Mouse (Mus musculus): Measurements from ENCODE around the gene Trappc6a. TPM values are rescaled to one million over a fixed set of nuclear protein-coding genes. Genes with fewer than 3 reads are reported as not detected.

The Trappc6a gene
- total RNA-seq, 2 experiments from 2014 or later = 18.2 to 19.5 TPM

DNA sequence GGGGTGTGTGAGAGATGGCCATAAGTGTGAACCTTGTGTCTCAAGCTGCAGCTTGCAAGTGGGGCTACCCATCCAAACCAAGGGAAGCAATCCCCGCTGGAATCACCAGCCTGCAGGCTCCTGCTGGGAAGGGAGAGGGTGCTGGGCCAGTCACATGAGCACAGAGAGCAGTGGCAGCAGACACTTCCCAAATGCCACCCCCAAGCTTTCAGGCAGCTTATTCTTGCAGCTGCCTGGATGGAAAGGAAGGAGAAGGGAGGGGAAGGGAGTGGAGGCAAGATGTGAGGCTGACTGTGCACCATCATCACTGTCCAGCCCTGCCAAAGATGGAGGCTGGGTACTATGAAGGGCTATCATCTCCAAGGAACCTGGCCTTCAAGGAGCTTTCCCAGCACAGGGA, 46.0 kb downstream of the Trappc6a start:
- intact Hi-C loops (cut with DNase I) = no loop called here
- peak; percentile 68 to 72 for DNase-seq (ENCODE audit: low spot score in 2 of 2)

DNA sequence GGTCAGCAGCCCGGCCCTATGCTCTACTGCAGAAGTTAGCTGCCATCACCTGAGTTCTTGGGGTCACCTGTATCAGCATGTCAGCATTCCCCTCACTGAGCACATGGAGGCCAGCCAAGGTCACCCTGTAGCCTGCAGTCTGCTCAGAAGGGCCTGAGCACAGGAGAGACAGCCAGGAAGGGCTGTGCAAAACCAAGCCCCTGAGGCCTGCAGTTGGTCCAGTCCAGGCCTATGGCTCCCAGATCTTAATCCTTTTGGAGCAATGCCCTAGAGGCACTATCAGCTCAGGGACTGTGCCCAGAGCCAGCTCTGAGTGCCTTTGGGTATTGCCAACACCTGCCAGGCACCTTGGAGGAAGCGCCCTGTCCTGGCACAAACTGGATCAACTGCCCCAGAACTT, 48.9 kb downstream of the Trappc6a start:
- intact Hi-C loops (cut with DNase I) = no loop called here
- no peak for DNase-seq (ENCODE audit: low spot score in 2 of 2)

DNA sequence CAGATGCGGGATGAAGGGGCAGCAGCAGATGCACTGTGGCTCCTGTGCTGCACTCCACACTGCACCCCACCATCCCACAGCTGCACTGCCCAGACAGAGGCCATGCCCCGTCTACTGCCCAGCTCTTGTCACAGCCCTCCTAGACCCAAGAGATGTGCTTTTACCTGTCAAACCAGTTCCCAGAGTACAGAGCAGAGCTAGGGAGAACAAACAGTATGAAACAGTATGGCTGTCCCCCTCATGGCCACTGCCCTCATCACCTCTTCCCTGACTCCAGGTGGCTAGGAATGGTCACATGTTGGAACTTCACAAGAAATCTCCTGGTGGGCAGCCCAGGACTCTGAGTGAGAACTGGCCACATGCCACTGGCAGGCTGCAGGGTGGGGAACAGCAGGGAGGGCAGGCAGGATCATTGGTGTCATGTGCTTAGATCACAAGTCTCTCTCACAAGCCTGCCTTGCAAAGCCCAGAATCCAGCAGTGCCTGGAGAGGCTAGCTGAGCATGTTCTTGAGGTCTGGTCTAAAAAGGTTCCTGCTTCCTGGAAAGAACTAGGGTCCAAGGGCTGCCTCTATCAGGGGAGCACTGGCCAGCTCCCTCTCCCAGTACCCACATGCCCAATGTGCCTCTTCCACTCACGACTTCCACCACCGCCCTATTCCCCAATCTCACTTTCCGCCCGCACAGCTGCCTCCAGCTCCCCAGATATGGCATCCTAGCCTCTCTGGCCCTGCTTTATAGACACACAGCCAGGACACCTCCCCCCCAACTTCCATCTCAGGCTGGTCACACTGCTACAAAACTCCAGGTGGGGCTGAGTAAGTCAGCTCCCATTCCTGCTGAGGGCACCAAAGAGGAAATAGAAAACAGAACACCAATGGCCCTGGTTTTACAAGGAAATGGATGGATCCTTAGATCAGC, 50.0 kb downstream of the Trappc6a start:
- peak; percentile 32 to 69 for DNase-seq (ENCODE audit: low spot score in 2 of 2)
- intact Hi-C loops (cut with DNase I) = no loop called here

- no peak for DNase-seq (ENCODE audit: low spot score in 2 of 2)
- intact Hi-C loops (cut with DNase I) = no loop called here
These were observed 50.8 kb downstream of the Trappc6a start for GRCm38 (mm10) chr7:19558965-19559364.

DNA sequence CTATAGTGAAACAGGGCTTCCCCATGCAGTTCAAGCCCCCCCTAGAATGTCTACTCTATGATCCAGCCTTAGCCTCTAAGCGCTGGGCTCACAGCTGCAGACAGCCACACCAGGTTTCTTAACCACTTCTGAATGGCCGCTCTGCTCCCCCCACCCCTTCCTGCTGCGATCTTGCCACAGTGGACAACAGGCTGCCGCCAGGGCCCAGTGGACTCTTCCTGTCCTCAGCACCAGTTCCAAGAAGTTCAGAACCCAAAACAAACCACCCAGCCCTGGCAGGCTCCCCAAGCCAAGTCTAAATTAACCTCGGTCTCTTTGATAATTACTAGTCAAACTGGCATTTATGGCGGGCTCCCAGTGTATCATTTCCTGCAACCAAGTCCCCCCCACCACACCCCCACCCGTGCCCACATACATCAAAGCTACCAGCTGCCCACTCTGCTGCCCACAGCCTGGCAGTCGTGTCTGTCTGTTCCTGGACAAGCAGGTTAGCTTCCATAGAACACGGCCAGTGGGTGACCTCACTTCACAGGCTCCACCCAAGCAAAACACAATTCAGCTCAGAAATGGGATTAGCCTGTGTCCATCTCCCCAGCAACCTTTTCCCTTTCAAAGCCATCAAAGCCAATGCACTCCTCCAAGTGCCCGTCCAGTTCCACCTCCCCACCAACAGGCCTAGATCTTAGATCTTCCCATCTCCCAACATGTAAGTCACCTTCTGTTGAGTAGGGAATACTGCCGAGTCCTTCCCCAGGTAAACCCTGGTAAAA, 52.5 kb downstream of the Trappc6a start:
- DNase-seq (ENCODE audit: low spot score in 2 of 2) = no peak
- intact Hi-C loops (cut with DNase I) = loop anchor here (5.0 kb wide), 2 partner anchors 38 to 53 kb away; partner anchors contain the start of genes Bloc1s3 and Trappc6a

DNA sequence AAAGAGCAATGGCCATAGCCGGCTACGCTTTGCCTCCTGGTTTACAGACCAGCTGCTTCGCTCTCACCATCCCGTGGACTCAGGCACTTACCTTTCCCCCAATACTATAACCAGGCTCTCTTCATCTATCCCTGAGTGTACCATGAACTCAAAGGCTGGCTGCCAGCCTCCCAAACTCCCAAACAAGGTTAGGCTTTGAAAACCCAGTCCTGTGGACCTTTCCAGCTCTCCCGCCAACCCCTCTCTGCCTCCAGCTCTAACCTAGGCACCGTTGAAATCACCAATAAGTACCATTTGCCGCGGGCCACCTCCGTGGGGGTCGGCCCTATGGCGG, 53.2 kb downstream of the Trappc6a start:
- no peak for DNase-seq (ENCODE audit: low spot score in 2 of 2)
- intact Hi-C loops (cut with DNase I) = loop anchor here (5.0 kb wide), 2 partner anchors 39 to 54 kb away; partner anchors contain the start of genes Bloc1s3 and Trappc6a

- intact Hi-C loops (cut with DNase I) = loop anchor here (5.0 kb wide), 2 partner anchors 40 to 55 kb away; partner anchors contain the start of genes Bloc1s3 and Trappc6a
These were observed 53.8 kb downstream of the Trappc6a start for GRCm38 (mm10) chr7:19561765-19562642.

DNA sequence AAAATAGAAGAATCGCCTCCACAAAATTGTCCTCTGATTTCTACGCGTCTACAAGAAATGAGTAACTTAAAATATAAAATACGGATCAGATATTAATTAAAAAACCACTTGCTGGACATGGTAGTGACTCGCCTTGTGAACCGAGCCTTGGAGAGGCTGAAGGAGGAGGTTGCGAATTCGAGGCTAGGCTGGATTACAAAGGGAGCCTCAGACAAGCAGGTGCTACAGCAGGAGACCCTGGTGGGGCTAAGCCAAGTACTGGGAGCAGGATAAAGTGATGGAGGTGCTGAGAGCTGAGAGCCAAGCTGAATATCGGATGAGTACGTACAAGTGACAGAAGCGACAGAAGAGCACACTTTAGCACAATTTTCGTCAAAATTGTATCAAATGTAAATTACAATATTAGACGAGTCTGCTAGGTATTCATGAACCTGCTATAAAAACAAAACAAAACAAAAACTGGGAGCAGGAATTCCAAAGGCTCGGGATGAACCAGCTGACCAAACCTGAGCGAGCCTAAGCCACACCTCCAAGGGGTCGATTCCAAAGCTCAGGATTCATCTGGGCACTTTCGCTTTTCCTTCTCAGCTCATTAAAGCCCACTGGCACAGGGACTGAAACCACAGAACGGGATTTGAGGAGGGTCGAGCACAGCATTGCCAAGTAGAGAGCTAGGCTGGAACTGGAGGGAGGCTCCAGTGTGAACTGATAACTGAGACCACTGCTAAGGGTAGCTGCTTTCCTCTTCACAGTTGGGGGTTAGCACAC, 54.6 kb downstream of the Trappc6a start, which contains the start of gene Ppp1r37:
TSS of gene Ppp1r37 (minus strand) at position 434 of the 768 bp plus-strand sequence.
- intact Hi-C loops (cut with DNase I) = loop anchor here (5.0 kb wide), 2 partner anchors 41 to 56 kb away; partner anchors contain the start of genes Bloc1s3 and Trappc6a
- no peak for DNase-seq (ENCODE audit: low spot score in 2 of 2)

More at GRCm38 (mm10) chr7:19561765-19562642, 53.8 kb downstream of the Trappc6a start:
- DNase-seq (ENCODE audit: low spot score in 2 of 2) = peak; percentile 91

DNA sequence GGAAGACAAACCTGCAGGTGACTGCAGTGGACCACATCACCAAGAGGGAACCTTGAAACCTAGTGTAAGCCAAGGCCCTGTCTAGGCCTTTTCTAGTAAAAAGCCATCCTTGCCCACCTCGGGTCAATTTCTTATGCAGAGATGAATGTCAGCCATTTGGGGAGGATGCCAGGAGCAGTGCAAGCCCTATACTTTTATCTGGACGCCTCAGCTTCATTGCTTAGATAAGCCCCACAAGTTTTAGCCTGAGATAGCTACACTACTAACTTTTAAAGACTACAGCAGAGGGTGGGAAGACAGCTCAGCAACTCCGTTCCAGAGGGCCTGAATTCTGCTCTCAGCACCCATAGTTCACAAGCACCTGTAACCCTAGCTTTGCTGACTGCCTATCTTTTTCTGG, 55.7 kb downstream of the Trappc6a start:
- DNase-seq (ENCODE audit: low spot score in 2 of 2) = no peak
- intact Hi-C loops (cut with DNase I) = loop anchor here (5.0 kb wide), 2 partner anchors 42 to 57 kb away; partner anchors contain the start of genes Bloc1s3 and Trappc6a

DNA sequence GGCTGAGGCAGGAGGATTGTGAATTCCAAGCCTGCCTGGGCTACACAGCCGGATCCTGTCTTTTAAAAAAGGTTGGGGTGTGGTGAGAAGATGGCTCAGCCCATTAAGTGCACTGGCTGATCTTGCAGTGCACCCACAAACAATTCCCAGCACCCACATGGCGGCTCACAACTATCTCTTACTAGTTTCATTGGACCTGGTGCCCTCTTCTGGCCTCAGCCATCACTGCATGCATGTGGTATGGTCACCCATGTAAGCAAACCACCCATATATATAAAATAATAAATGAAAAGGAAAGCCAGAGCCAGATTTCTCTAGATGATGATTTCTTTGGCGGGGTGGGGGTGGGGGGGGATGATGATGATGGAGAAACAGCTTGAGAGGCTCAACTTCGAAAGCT, 56.3 kb downstream of the Trappc6a start:
- DNase-seq (ENCODE audit: low spot score in 2 of 2) = no peak
- intact Hi-C loops (cut with DNase I) = loop anchor here (5.0 kb wide), 2 partner anchors 42 to 57 kb away; partner anchors contain the start of genes Bloc1s3 and Trappc6a

Other genes with a start within 250 kb of the Trappc6a start
- 10 to 100 TPM; 11.2 to 13.5 TPM for gene Vasp, start 236.6 kb upstream of the Trappc6a start, total RNA-seq (2021)
- gene Ppm1n, start 228.3 kb upstream of the Trappc6a start, total RNA-seq (2021) = not detected
- 100 to 1,000 TPM in 1 of 2 experiments, 10 to 100 TPM in 1; 98.6 to 121 TPM for gene Rtn2, start 225.8 kb upstream of the Trappc6a start, total RNA-seq (2021)
- 10 to 100 TPM; 20.6 to 22.5 TPM for gene Fosb, start 198.3 kb upstream of the Trappc6a start, total RNA-seq (2021)
- gene Ercc1, start 163.6 kb upstream of the Trappc6a start, total RNA-seq (2021) = 10 to 100 TPM; 35.6 to 41.8 TPM
- gene Cd3eap, start 148.9 kb upstream of the Trappc6a start, total RNA-seq (2021) = 10 to 100 TPM; 17.3 to 17.6 TPM
- 1 to 10 TPM; 5.1 to 7.9 TPM for gene Ppp1r13l, start 148.6 kb upstream of the Trappc6a start, total RNA-seq (2021)
- gene Ercc2, start 126.4 kb upstream of the Trappc6a start, total RNA-seq (2021) = 10 to 100 TPM; 26.1 to 40.0 TPM
- 1 to 10 TPM; 2.6 to 3.3 TPM for gene Klc3, start 104.3 kb upstream of the Trappc6a start, total RNA-seq (2021)
- gene Ckm, start 103.6 kb upstream of the Trappc6a start, total RNA-seq (2021) = under 1 TPM; 0.35 to 0.41 TPM
- gene Mark4, start 49.6 kb upstream of the Trappc6a start, total RNA-seq (2021) = 10 to 100 TPM; 76.8 to 77.7 TPM
- under 1 TPM; 0.23 to 0.52 TPM for gene Exoc3l2, start 45.1 kb upstream of the Trappc6a start, total RNA-seq (2021)
- gene Bloc1s3, start within 50 bp of the Trappc6a start, total RNA-seq (2021) = 1 to 10 TPM; 6.8 to 7.2 TPM
- under 1 TPM; 0.68 to 0.94 TPM for gene Nkpd1, start 9.4 kb downstream of the Trappc6a start, total RNA-seq (2021)
- gene Ppp1r37, start 54.7 kb downstream of the Trappc6a start, total RNA-seq (2021) = 100 to 1,000 TPM; 135 to 140 TPM
- gene Zfp296, start 68.9 kb downstream of the Trappc6a start, total RNA-seq (2021) = 1 to 10 TPM; 1.2 to 1.3 TPM
- 10 to 100 TPM; 52.6 to 54.1 TPM for gene Gemin7, start 69.2 kb downstream of the Trappc6a start, total RNA-seq (2021)
- gene Clasrp, start 96.1 kb downstream of the Trappc6a start, total RNA-seq (2021) = 100 to 1,000 TPM in 1 of 2 experiments, 10 to 100 TPM in 1; 65.1 to 110 TPM
- 1 to 10 TPM; 4.6 to 6.7 TPM for gene Relb, start 121.0 kb downstream of the Trappc6a start, total RNA-seq (2021)
- 100 to 1,000 TPM; 147 to 157 TPM for gene Clptm1, start 156.6 kb downstream of the Trappc6a start, total RNA-seq (2021)
- not detected for gene Apoc2, start 169.5 kb downstream of the Trappc6a start, total RNA-seq (2021)
- gene Gm44805, start 173.0 kb downstream of the Trappc6a start, total RNA-seq (2021) = not detected
- gene Apoc4, start 173.1 kb downstream of the Trappc6a start, total RNA-seq (2021) = not detected
- gene Apoc1, start 184.3 kb downstream of the Trappc6a start, total RNA-seq (2021) = 1 to 10 TPM; 1.5 to 2.9 TPM
- gene Apoe, start 190.8 kb downstream of the Trappc6a start, total RNA-seq (2021) = 1,000 to 10,000 TPM; 1,886 to 2,087 TPM
- gene Tomm40, start 207.0 kb downstream of the Trappc6a start, total RNA-seq (2021) = 100 to 1,000 TPM; 113 to 125 TPM
- gene Nectin2, start 242.1 kb downstream of the Trappc6a start, total RNA-seq (2021) = 1 to 10 TPM; 7.2 to 9.3 TPM